Mouse (Mus musculus): ENCODE data around the gene Tubb4b. TPM values are rescaled to one million over a fixed set of nuclear protein-coding genes. Genes with fewer than 3 reads are reported as not detected.

Tubb4b gene
- total RNA-seq, 2 experiments from 2014 or later, result 189 to 229 TPM

- intact Hi-C loops (cut with DNase I), result no loop called here
Observed at GRCm38 (mm10) chr2:25252331-25252730, 27.8 kb upstream of the Tubb4b start.

GRCm38 (mm10) chr2:25246183-25247072 is 21.9 kb upstream of the Tubb4b start, which contains the start of gene AL732309.1:
AL732309.1 (minus strand) TSS chr2:25246863.
- DNase-seq, result no peak
- intact Hi-C loops (cut with DNase I), result no loop called here

More at GRCm38 (mm10) chr2:25252331-25252730, 27.8 kb upstream of the Tubb4b start:
- DNase-seq, result no peak

- intact Hi-C loops (cut with DNase I), result no loop called here
- DNase-seq, result no peak
Observed at GRCm38 (mm10) chr2:25244144-25244543, 19.6 kb upstream of the Tubb4b start.

- intact Hi-C loops (cut with DNase I), result no loop called here
- DNase-seq, result no peak
Observed at GRCm38 (mm10) chr2:25243342-25243741, 18.8 kb upstream of the Tubb4b start.

- DNase-seq, result no peak
- intact Hi-C loops (cut with DNase I), result no loop called here
Observed at GRCm38 (mm10) chr2:25242101-25242506, 17.6 kb upstream of the Tubb4b start, which contains the start of the genes Rnf208 and Cysrt1. Rnf208 (plus strand) TSS chr2:25242255. Cysrt1 (minus strand) TSS chr2:25242452.

GRCm38 (mm10) chr2:25241438-25241775 is 16.9 kb upstream of the Tubb4b start:
- no peak for DNase-seq
- intact Hi-C loops (cut with DNase I), result no loop called here

- DNase-seq, result peak; percentile 40 to 54
- intact Hi-C loops (cut with DNase I), result no loop called here
Observed at GRCm38 (mm10) chr2:25240723-25241437, 16.4 kb upstream of the Tubb4b start.

GRCm38 (mm10) chr2:25240310-25240709 is 15.8 kb upstream of the Tubb4b start:
- intact Hi-C loops (cut with DNase I), result no loop called here

GRCm38 (mm10) chr2:25239766-25240165 is 15.3 kb upstream of the Tubb4b start:
- no peak for DNase-seq

More at GRCm38 (mm10) chr2:25240310-25240709, 15.8 kb upstream of the Tubb4b start:
- no peak for DNase-seq

GRCm38 (mm10) chr2:25238106-25238505 is 13.6 kb upstream of the Tubb4b start:
- DNase-seq, result no peak
- intact Hi-C loops (cut with DNase I), result no loop called here

More at GRCm38 (mm10) chr2:25239766-25240165, 15.3 kb upstream of the Tubb4b start:
- intact Hi-C loops (cut with DNase I), result no loop called here

- intact Hi-C loops (cut with DNase I), result no loop called here
- DNase-seq, result no peak
Observed at GRCm38 (mm10) chr2:25237522-25237921, 13.0 kb upstream of the Tubb4b start.

- DNase-seq, result no peak
- intact Hi-C loops (cut with DNase I), result no loop called here
Observed at GRCm38 (mm10) chr2:25236614-25237013, 12.1 kb upstream of the Tubb4b start, which contains the start of gene Rnf224. Rnf224 (minus strand) TSS chr2:25236787.

- intact Hi-C loops (cut with DNase I), result no loop called here
- no peak for DNase-seq
Observed at GRCm38 (mm10) chr2:25234551-25235220, 10.2 kb upstream of the Tubb4b start.

- intact Hi-C loops (cut with DNase I), result no loop called here
- no peak for DNase-seq
Observed at GRCm38 (mm10) chr2:25234050-25234449, 9.5 kb upstream of the Tubb4b start, which contains the start of gene Slc34a3. Slc34a3 (minus strand) TSS chr2:25234364.

GRCm38 (mm10) chr2:25233421-25233820 is 8.9 kb upstream of the Tubb4b start:
- DNase-seq, result no peak
- intact Hi-C loops (cut with DNase I), result no loop called here

- intact Hi-C loops (cut with DNase I), result no loop called here
- no peak for DNase-seq
Observed at GRCm38 (mm10) chr2:25231038-25231437, 6.5 kb upstream of the Tubb4b start.

- DNase-seq, result no peak
- intact Hi-C loops (cut with DNase I), result no loop called here
Observed at GRCm38 (mm10) chr2:25230581-25230980, 6.1 kb upstream of the Tubb4b start.

GRCm38 (mm10) chr2:25229582-25229981 is 5.1 kb upstream of the Tubb4b start:
- intact Hi-C loops (cut with DNase I), result no loop called here
- no peak for DNase-seq

- DNase-seq, result no peak
- intact Hi-C loops (cut with DNase I), result loop anchor here (1.0 kb wide), 1 partner anchor 36 kb away; no protein-coding TSS in a partner anchor
Observed at GRCm38 (mm10) chr2:25228995-25229530, 4.6 kb upstream of the Tubb4b start.

GRCm38 (mm10) chr2:25228431-25228889 is 4.0 kb upstream of the Tubb4b start:
- peak; percentile 78 to 85 for DNase-seq
- intact Hi-C loops (cut with DNase I), result loop anchor here (1.0 kb wide), 1 partner anchor 35 kb away; no protein-coding TSS in a partner anchor
